Mouse (Mus musculus) heart, postnatal 4 days (tissue): ENCODE data around the gene Kcna1. TPM values are rescaled to one million over a fixed set of nuclear protein-coding genes. Genes with fewer than 3 reads are reported as not detected.

Experiments used
- DNase-seq: peaks from one replicate; pipeline ENCODE4 v3.0.0; 2021
- total RNA-seq, 2 experiments: library from RNA; stranded (reverse); gene quantifications; 2 replicates each; pipeline ENCODE4 v1.2.3; 2021

Kcna1 gene
- total RNA-seq, 2 experiments from 2014 or later = 0.29 to 0.59 TPM

DNA sequence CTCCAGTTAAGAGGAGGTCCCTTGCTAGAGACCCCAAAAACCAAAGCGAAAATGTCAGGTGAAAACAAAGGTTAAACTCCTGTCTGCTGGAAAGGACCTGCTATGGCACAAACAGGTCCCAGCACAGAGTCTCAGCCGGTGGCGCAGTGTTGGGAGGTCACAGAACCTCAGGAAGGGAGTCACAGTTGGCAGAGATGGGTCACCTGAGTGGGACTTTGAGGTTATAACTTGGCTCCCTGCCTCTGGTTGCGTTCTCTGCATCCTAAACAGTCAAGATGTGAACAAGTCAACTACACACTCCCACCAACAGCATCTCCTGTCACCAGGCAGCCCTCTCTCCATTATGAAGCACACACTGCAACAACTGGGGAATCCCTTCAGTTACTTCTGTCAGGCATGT, 48.4 kb downstream of the Kcna1 start:
- DNase-seq = no peak

DNA sequence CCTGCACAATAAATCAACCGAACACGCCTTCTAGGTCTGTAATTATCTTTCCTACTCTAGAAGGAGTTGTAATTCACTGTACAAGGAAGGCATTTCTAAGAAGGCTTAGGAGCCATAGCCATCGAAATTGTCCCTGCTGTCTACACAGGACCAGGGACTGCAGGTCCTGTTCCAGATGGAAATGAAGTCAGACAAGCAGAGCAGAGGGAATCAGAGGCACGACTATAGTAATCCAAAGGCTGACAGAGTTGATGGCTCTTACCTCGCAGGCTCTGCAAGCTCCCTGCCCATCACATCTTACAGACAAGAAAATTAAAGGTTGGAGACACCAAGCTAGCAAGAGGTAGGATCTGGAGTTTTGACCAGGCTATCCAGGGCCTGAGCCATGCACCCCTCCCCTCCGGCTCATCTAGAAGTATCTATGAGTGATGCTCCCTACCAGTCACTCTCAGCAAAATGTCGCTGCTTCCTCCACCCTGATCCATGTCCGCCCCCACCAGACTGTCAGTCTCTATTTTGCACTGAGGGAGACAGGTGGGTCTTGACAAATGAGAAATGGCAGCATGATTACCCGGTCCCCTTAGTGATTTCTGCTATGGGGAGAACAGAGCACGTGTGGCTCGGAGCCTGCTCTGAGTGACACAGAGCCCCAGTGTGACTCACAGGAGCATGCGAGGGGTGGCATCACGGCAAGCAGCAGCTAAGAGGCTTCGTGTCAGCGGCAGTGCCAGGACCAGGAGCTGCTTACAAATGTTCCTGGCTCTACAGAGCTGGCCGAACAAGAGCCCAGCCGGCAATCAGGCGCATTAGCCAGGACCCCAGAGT, 50.2 kb downstream of the Kcna1 start:
- DNase-seq = no peak

DNA sequence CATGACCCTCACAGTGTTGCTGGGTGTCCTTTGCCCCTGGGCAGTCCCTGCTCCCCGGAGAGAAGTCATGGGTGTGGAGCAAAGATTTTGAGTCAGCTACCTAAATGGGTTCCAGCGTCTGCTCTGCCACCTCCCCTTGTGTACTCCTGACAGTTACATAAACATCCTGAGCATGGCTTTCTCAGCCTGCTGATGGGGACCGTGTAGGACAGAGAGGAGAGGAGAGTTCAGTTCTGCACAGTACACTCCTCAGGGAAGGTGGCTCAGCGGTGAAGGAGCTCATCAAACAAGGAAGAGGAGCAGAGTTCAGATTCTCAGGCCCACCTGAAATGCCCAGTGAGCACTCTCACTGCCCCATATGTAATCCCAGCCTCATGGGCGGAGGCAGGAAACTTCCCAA, 51.1 kb downstream of the Kcna1 start:
- no peak for DNase-seq

DNA sequence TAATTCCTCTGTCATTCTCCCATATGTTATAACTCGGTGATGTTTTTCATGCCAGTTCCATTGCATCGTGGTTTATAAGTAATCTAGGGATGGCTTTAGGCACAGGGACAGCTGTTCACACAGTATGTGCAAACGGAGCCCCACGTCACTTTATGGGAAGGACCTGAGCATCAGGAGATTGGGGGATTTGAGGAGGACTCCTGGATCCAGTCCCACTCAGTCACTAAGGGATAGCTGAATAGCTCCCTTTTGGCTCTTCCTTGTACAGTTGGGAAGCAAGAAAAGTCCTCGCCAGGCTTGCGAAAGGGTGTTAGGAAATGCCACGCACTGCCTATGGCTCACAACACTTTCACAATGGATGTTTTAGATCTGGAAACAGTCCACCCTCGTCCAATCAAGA, 51.8 kb downstream of the Kcna1 start:
- DNase-seq = no peak

DNA sequence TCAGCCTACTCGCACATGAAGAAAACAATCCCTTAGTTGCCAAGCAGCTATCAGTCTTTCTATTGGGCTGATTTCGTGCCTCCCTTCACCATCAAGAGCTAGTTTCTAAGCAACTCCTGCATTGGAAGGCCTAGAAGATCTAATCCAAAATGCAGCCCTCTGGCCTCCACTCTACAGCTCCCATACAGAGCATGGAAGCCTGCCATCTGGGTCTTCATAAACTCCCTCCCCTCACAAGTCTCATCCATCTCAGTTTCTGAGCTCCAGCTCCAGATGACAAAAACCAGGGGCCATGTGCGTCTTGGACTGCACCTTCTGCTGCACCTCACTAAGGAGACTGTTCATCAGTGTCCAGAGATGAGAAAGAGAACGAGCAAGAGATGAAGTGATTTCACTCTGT, 52.8 kb downstream of the Kcna1 start:
- no peak for DNase-seq

Other genes with a start within 250 kb of the Kcna1 start
- 10 to 100 TPM; 10.6 to 12.0 TPM for gene Kcna5, start 111.0 kb downstream of the Kcna1 start, total RNA-seq
- 1 to 10 TPM; 2.0 to 2.1 TPM for gene Kcna6, start 94.3 kb upstream of the Kcna1 start, total RNA-seq
- 100 to 1,000 TPM; 459 to 475 TPM for gene Ndufa9, start 202.8 kb upstream of the Kcna1 start, total RNA-seq
- gene Akap3, start 206.7 kb upstream of the Kcna1 start, total RNA-seq = not detected